ENCODE assay signal across 40 mouse cellular contexts in genomic region chr10:94354005-94354404, GRCm38 (mm10). TPM values are rescaled to one million over a fixed set of nuclear protein-coding genes. Genes with fewer than 3 reads are reported as not detected.
DNase-seq lines count a peak whose midpoint lies in the region; ATAC-seq and TF ChIP-seq lines count a peak whose summit lies in the region.
"Had no signal": no experiment of that assay in that cellular context is flagged by ENCODE, and none has a peak within 500 bp of the region (broad histone marks: within the 10 kb centered on the region; RNA-seq: fewer than 3 reads in every experiment).

No protein-coding gene starts in this region.

- H3K4me2 ChIP-seq in midbrain, embryonic 11.5 days, result no peak overlapping the region
- no peak overlapping the region for H3K4me2 ChIP-seq in intestine, postnatal 0 days (replicated peaks; ENCODE audit: low read depth)
- H3K4me2 ChIP-seq: heart, embryonic 13.5 days; hindbrain, embryonic 15.5 days; limb, embryonic 13.5 days; liver, embryonic 12.5 days had no signal

- no peaks in the 10 kb centered on the region for H3K36me3 ChIP-seq in midbrain, embryonic 11.5 days (ENCODE audit: control insufficient read depth, insufficient read depth, low read length)
- no peaks in the 10 kb centered on the region for H3K36me3 ChIP-seq in midbrain, embryonic 10.5 days
- no peaks in the 10 kb centered on the region for H3K36me3 ChIP-seq in splenic B cell, adult 2 months (ENCODE audit: control insufficient read depth, insufficient read depth, low read length, poor library complexity, severe bottlenecking)
- no peaks in the 10 kb centered on the region for H3K36me3 ChIP-seq in intestine, postnatal 0 days (ENCODE audit: control insufficient read depth, insufficient read depth)
- H3K36me3 ChIP-seq: heart, embryonic 13.5 days; hindbrain, embryonic 10.5 days; hindbrain, embryonic 15.5 days; limb, embryonic 13.5 days; liver, embryonic 12.5 days had no signal

- WGBS in midbrain, embryonic 11.5 days, result 78% methylated on average over 4 of the region's 4 CpGs
- 75% methylated on average over 4 of the region's 4 CpGs for WGBS in midbrain, embryonic 10.5 days
- WGBS in intestine, postnatal 0 days, result 73% methylated on average over 4 of the region's 4 CpGs

- ATAC-seq in midbrain, embryonic 11.5 days (ENCODE audit: low FRiP score), result no peak
- ATAC-seq in granulocyte monocyte progenitor cell, adult 5-6 weeks (replicated peaks; ENCODE audit: poor library complexity, severe bottlenecking), result peak; percentile 60
- no peak for ATAC-seq in intestine, postnatal 0 days
- ATAC-seq: forebrain, embryonic 14.5 days; inflammation-experienced regulatory T-cells, adult 6 months; liver, embryonic 12.5 days; liver, postnatal 0 days; lung, postnatal 0 days; Patski had no signal

- no peak overlapping the region for H3K4me3 ChIP-seq in midbrain, embryonic 11.5 days (ENCODE audit: low read depth, low read length)
- no peak overlapping the region for H3K4me3 ChIP-seq in midbrain, embryonic 10.5 days
- no peak overlapping the region for H3K4me3 ChIP-seq in bone marrow macrophage, adult 2 months (ENCODE audit: insufficient read depth, low read length)
- no peak overlapping the region for H3K4me3 ChIP-seq in intestine, postnatal 0 days (ENCODE audit: low read depth, low read length)
- H3K4me3 ChIP-seq: heart, embryonic 13.5 days; hindbrain, embryonic 10.5 days; hindbrain, embryonic 15.5 days; limb, embryonic 13.5 days; liver, embryonic 12.5 days; megakaryocyte, embryonic 14.5 days had no signal

- no peak for TF ChIP-seq POLR2A in bone marrow macrophage, adult 2 months (IDR thresholded peaks at IDR 0.05; ENCODE audit: borderline replicate concordance, low read depth, low read length)

- no peaks in the 10 kb centered on the region for H3K27me3 ChIP-seq in midbrain, embryonic 11.5 days (ENCODE audit: control insufficient read depth, insufficient read depth, low read length)
- no peaks in the 10 kb centered on the region for H3K27me3 ChIP-seq in midbrain, embryonic 10.5 days (ENCODE audit: low read depth, poor library complexity, severe bottlenecking)
- H3K27me3 ChIP-seq in splenic B cell, adult 2 months (ENCODE audit: control insufficient read depth, insufficient read depth, low read length, poor library complexity, severe bottlenecking), result no peaks in the 10 kb centered on the region
- no peaks in the 10 kb centered on the region for H3K27me3 ChIP-seq in intestine, postnatal 0 days (replicated peaks; ENCODE audit: control insufficient read depth, insufficient read depth, low read length)
- H3K27me3 ChIP-seq: heart, embryonic 13.5 days; hindbrain, embryonic 15.5 days; limb, embryonic 13.5 days; liver, embryonic 12.5 days; Patski had no signal

- no peaks in the 10 kb centered on the region for H3K4me1 ChIP-seq in midbrain, embryonic 11.5 days (ENCODE audit: control insufficient read depth, insufficient read depth, low read length)
- H3K4me1 ChIP-seq in midbrain, embryonic 10.5 days, result peaks cover 8% of the 10 kb centered on the region; the same call in 1 of the 2 replicates
- peaks cover 33% of the 10 kb centered on the region for H3K4me1 ChIP-seq in bone marrow macrophage, adult 2 months (ENCODE audit: control insufficient read depth, insufficient read depth, low read length)
- H3K4me1 ChIP-seq in intestine, postnatal 0 days (replicated peaks; ENCODE audit: control insufficient read depth, insufficient read depth, low read length), result no peaks in the 10 kb centered on the region
- H3K4me1 ChIP-seq: megakaryocyte, embryonic 14.5 days had no signal

- H3K9ac ChIP-seq in midbrain, embryonic 11.5 days (ENCODE audit: low read length), result no peak overlapping the region
- H3K9ac ChIP-seq in intestine, postnatal 0 days (ENCODE audit: low read depth, low read length), result no peak overlapping the region
- H3K9ac ChIP-seq: heart, embryonic 13.5 days; hindbrain, embryonic 15.5 days; limb, embryonic 13.5 days; liver, embryonic 12.5 days; liver, postnatal 0 days had no signal

- TF ChIP-seq CTCF in bone marrow macrophage, adult 2 months (IDR thresholded peaks at IDR 0.05; ENCODE audit: low read depth, low read length), result no peak
- no peak for TF ChIP-seq CTCF in intestine, postnatal 0 days (IDR thresholded peaks at IDR 0.05; ENCODE audit: low read depth)

- H3K9me3 ChIP-seq in midbrain, embryonic 11.5 days (ENCODE audit: control insufficient read depth, low read length), result no peaks in the 10 kb centered on the region
- no peaks in the 10 kb centered on the region for H3K9me3 ChIP-seq in midbrain, embryonic 10.5 days (replicated peaks)
- H3K9me3 ChIP-seq in intestine, postnatal 0 days (ENCODE audit: control insufficient read depth), result no peaks in the 10 kb centered on the region
- H3K9me3 ChIP-seq: heart, embryonic 13.5 days; hindbrain, embryonic 10.5 days; hindbrain, embryonic 15.5 days; limb, embryonic 13.5 days; liver, embryonic 12.5 days; megakaryocyte, embryonic 14.5 days had no signal

- DNase-seq in midbrain, embryonic 11.5 days (ENCODE audit: low spot score, missing footprints), result peak; percentile 69
- DNase-seq in midbrain, embryonic 10.5 days (ENCODE audit: low spot score), result no peak
- DNase-seq in splenic B cell, adult 2 months (ENCODE audit: low read depth, low spot score), result peak; percentile 25
- no peak for DNase-seq in kidney, postnatal 36 days
- DNase-seq: adrenal gland, postnatal 14 days; cerebellum, adult 11-12 months; cerebellum, adult 9-11 months; gastrocnemius, postnatal 36 days; kidney, adult 18-20 months; liver, postnatal 0 days; midbrain, embryonic 14.5 days; thymus, postnatal 4 days had no signal

- no peak overlapping the region for H3K27ac ChIP-seq in midbrain, embryonic 11.5 days (ENCODE audit: low read depth, low read length)
- H3K27ac ChIP-seq in midbrain, embryonic 10.5 days (replicated peaks), result no peak overlapping the region
- 0 out of 2 replicates have a peak overlapping the region, but pooled peaks have one; percentile 4 for H3K27ac ChIP-seq in bone marrow macrophage, adult 2 months (ENCODE audit: insufficient read depth, low read depth, low read length)
- H3K27ac ChIP-seq in intestine, postnatal 0 days (ENCODE audit: low read depth, low read length), result no peak overlapping the region
- H3K27ac ChIP-seq: heart, embryonic 13.5 days; hindbrain, embryonic 10.5 days; hindbrain, embryonic 15.5 days; limb, embryonic 13.5 days; liver, embryonic 12.5 days had no signal

RNA-seq across cellular contexts. Expression of gene Tmcc3, which starts 42.3 kb away (rescaled TPM):
- 3.2 and 4.0 TPM in 2 replicates for polyA plus RNA-seq in midbrain, embryonic 11.5 days (2014; fragmentation: Nextera tagmentation; extraction: Ambion mirVana)
- polyA plus RNA-seq in midbrain, embryonic 10.5 days (2016; fragmentation: Nextera tagmentation; extraction: Ambion mirVana), result 2.9 and 3.0 TPM in 2 replicates
- polyA plus RNA-seq in bone marrow macrophage, adult 2 months (2012; ENCODE audit: insufficient read depth, insufficient read length, missing spikeins), result 22.1 and 25.2 TPM in 2 replicates
- total RNA-seq in granulocyte monocyte progenitor cell, adult 5-6 weeks (2014; fragmentation: Nextera tagmentation), result 0.58 and 1.2 TPM in 2 replicates
- total RNA-seq in granulocyte monocyte progenitor cell, adult 5-6 weeks (2017), result 0.65 and 3.1 TPM in 2 replicates
- 10.0 and 10.4 TPM in 2 replicates for polyA plus RNA-seq in intestine, postnatal 0 days (2015; fragmentation: Nextera tagmentation; extraction: Ambion mirVana)

RNA-seq across cellular contexts. Expression of gene Gm4792, which starts 55.5 kb away (rescaled TPM):
- polyA plus RNA-seq in midbrain, embryonic 11.5 days (2014; fragmentation: Nextera tagmentation; extraction: Ambion mirVana), result not detected in 2 replicates
- polyA plus RNA-seq in midbrain, embryonic 10.5 days (2016; fragmentation: Nextera tagmentation; extraction: Ambion mirVana), result 0.17 TPM in 1 of 2 replicates, not detected in the other
- polyA plus RNA-seq in bone marrow macrophage, adult 2 months (2012; ENCODE audit: insufficient read depth, insufficient read length, missing spikeins), result not detected in 2 replicates
- not detected in 2 replicates for total RNA-seq in granulocyte monocyte progenitor cell, adult 5-6 weeks (2014; fragmentation: Nextera tagmentation)
- not detected in 2 replicates for total RNA-seq in granulocyte monocyte progenitor cell, adult 5-6 weeks (2017)
- polyA plus RNA-seq in intestine, postnatal 0 days (2015; fragmentation: Nextera tagmentation; extraction: Ambion mirVana), result not detected in 2 replicates
- total RNA-seq: adrenal gland, postnatal 14 days; gastrocnemius, postnatal 36 days; heart, adult 8-10 months; heart, postnatal 10 days; layer of hippocampus, postnatal 10 days; left cerebral cortex, adult 18-20 months; left cerebral cortex, postnatal 36 days; MEL; neutrophil, adult 5-6 weeks had no signal
- polyA plus RNA-seq: cortical plate, adult 2 months; frontal cortex, adult 2 months; heart, embryonic 13.5 days; inflammation-experienced regulatory T-cells, adult 6 months; kidney, embryonic 16.5 days; large intestine, adult 2 months; limb, embryonic 13.5 days; liver, embryonic 12.5 days; liver, postnatal 0 days; lung, postnatal 0 days; Patski; spleen, adult 2 months; stomach, embryonic 14.5 days; testis, adult 2 months; thymus, postnatal 0 days had no signal

Comparison
In these comparisons a context has a peak if more than half of its experiments do, and no peak if none do; other contexts are left out.
1. DNase-seq: peak in midbrain, embryonic 11.5 days (single experiment) and splenic B cell, adult 2 months (single experiment); none in midbrain, embryonic 10.5 days (single experiment) and kidney, postnatal 36 days (0 of 2).